Mouse (Mus musculus) brain, embryonic 14.5 days (tissue): Measurements from ENCODE around the gene Cdh1.

Experiments
- CTCF ChIP-seq: fragments of 200-500 bp; IDR thresholded peaks from 2 replicates; pipeline ENCODE4 v1.5.1; 2012; ENCODE audit warnings: inconsistent platforms, mild to moderate bottlenecking, moderate library complexity, borderline replicate concordance; ENCODE audit not compliant: insufficient read depth, insufficient read length; ENCODE audit errors: extremely low read depth
- POLR2A ChIP-seq: fragments of 200-500 bp; IDR thresholded peaks from 2 replicates; pipeline ENCODE4 v1.6.1; 2012; ENCODE audit warnings: mild to moderate bottlenecking, inconsistent platforms, borderline replicate concordance; ENCODE audit not compliant: poor library complexity, insufficient read depth, insufficient read length, severe bottlenecking; ENCODE audit errors: extremely low read depth

DNA sequence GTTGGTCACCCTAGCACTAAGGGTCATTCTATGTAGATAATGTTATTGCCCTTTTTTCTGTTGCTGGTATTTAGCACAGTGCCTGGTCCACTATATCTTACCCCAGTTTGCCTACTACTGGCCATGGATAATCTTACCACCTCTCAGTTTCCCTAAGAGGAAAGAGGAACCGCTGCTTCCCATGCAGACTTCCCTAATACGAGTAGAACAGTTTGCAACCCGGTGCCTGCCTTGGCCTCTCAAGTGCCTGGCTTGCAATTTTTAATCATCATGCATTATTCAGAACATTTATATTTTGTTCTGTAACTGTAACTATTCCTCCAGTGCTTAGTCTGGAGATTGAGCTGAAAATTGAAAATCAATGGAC, 17.5 kb upstream of the Cdh1 start:
- no peak for TF ChIP-seq CTCF
- no peak for TF ChIP-seq POLR2A
